Mouse (Mus musculus) left cerebral cortex, postnatal 25 days (tissue): ENCODE data around the gene Cul7. TPM values are rescaled to one million over a fixed set of nuclear protein-coding genes. Genes with fewer than 3 reads are reported as not detected.
A peak's percentile ranks its signal among the peaks of the same experiment; 100 is the strongest.

Experiments
- DNase-seq, 2 experiments: peaks; one replicate each; pipeline ENCODE4 v3.0.0; 2022; ENCODE audit warnings: low spot score in 2 of 2, mixed read lengths in 1 of 2
- intact Hi-C: fragments of 180-260 bp; cut with DNase I; formaldehyde crosslinking; loops from one replicate; pipeline ENCODE4 v1.15.1; 2025
- total RNA-seq, 2 experiments: library from RNA; stranded (reverse); gene quantifications; 2 replicates each; pipeline ENCODE4 v1.2.3; 2021

Gene Cul7
- total RNA-seq = 10 to 100 TPM; 25.6 to 27.1 TPM

DNA sequence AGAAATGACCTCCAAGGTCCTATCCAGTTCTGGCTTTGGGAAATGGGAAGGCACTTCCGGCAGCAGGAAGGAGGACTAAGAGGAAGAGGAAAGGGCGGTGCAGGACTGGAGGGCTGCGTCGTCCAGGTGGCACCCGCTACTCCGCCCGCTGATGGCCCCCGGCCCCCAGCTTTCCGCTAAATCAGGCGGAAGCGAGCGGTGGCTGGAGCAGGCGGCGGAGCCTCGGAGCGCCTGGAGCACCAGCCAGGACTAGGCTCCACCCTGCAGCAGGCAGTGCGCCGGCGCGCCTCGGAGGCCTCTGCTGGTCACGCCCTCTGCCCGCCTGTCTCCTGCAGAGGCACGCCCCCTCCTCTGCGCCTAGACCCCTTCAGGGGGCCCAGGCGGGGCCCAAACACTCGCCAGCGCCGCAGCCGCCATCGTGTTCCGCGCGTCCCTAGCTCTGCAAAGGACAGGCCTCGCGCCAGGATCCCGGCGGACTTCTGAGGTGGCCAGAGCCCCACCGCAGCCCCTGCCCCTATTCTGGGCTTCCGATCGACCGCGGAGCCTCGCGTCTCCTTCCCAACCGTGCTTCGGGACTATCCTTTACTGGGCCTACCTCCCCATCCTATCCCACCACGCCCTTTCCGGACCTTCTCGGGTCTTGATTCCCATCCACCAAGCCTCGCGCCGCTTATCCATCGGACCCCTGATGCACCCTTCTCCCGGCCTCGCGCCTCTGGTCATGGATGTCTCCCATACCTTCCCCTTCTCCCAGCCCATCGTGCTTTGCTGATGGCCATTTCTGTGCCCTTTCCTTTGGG, at the start of gene Cul7:
Cul7 (plus strand) TSS at position 106 of the 800 bp plus-strand sequence.
- intact Hi-C loops = no loop called here

DNA sequence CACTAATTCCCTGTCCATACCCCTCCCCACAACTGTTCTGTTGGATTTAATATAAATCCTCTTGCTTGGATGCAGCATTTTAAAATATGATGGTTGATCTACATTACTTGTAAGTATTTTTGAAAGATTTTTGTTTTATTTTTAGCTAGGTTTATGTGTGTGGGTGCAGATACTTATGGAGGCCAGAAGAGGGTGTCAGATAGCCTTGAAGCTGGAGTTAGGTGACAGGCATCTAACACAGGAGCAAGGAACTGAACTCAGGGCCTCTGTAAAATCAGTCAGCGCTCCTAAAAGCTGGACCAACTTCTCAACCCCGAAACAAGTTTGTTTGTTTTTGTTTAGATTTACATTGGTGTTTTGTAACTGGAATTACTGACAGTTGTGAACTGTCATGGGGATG, 49.6 kb upstream of the Cul7 start:
- no peak for DNase-seq

More for the DNA sequence above, at the start of gene Cul7:
- peak; percentile 93 to 94 for DNase-seq

DNA sequence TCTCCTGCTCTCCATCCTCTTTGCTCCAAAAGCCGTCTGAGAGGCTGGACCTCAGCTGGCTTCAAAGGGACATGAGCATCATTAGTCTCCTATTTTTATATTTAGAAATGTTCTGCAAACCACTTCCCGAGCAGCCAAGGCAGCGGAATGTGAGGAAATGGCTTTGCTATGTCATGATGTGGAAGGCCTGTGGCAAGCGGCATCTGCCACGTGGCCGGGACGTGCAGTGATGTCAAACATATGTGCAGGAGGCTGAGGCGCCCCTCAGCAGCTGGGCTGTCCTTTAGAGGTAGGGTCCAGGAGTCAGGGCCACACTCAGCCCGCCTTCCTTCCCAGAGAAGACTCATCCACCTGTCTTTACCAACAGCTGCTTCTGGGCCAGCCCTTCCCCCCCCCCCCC, 47.9 kb upstream of the Cul7 start:
- intact Hi-C loops = loop anchor here (5.0 kb wide), 1 partner anchor 35 kb away; no protein-coding TSS in a partner anchor
- DNase-seq = no peak

More for the DNA sequence above, 49.6 kb upstream of the Cul7 start:
- intact Hi-C loops = loop anchor here (5.0 kb wide), 1 partner anchor 37 kb away; no protein-coding TSS in a partner anchor

DNA sequence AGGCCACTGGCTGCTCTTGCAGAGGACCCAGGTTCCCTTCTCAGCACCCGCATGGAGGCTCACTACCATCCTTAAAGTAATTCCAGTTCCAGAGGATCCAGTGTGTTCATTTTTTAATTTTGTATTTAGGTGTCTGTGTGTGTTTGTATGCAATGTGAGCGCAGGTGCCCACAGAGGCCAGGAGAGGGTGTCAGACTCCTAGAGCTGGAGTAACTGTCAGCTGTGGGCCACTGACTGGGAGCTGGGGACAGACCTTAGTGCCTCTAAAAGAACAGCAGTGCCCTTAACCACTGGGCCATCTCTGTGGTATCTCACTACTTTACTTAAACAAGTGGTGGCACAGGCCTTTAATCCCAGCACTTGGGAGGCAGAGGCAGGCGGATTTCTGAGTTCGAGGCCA, 46.9 kb upstream of the Cul7 start:
- DNase-seq = no peak
- intact Hi-C loops = loop anchor here (5.0 kb wide), 1 partner anchor 34 kb away; no protein-coding TSS in a partner anchor

DNA sequence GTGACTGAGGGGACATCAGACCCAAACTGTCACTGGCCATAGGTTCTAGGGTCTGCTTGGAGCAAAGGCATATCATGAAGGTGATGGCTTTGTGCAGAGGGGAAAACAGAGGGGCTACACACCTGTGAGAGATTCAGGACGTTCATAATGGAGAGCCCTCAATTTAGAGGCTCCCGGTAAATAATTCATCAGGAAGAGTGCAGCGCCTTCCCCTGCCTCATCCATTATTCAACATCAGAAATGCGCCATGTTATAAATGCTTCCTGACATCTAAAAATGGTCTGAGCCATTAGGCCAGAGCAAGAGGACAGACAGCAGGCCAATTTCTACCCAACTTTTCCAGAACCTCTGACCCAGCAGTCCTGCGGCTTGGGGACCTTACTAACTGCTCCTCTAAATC, 45.0 kb upstream of the Cul7 start:
- intact Hi-C loops = no loop called here
- no peak for DNase-seq

DNA sequence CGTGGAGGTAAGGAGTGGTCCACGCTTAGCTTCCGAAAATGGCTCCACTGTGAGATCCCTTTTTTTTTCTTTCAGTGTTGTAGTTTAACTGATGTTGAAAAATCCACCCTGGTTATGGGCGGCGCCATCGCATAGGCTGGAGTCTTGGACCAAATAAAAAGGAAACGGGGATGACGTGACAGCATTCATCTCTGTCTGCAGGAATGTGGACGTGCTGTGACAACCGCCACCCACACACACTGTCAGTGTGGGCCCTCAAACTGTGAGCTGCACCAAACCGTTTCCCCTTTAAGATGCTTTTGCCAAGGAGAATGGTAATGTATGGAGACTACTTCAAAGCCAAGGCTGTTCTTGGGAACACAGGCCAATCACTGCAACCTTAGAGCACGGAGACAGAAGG, 44.1 kb upstream of the Cul7 start:
- peak; percentile 33 to 89 for DNase-seq
- intact Hi-C loops = no loop called here

DNA sequence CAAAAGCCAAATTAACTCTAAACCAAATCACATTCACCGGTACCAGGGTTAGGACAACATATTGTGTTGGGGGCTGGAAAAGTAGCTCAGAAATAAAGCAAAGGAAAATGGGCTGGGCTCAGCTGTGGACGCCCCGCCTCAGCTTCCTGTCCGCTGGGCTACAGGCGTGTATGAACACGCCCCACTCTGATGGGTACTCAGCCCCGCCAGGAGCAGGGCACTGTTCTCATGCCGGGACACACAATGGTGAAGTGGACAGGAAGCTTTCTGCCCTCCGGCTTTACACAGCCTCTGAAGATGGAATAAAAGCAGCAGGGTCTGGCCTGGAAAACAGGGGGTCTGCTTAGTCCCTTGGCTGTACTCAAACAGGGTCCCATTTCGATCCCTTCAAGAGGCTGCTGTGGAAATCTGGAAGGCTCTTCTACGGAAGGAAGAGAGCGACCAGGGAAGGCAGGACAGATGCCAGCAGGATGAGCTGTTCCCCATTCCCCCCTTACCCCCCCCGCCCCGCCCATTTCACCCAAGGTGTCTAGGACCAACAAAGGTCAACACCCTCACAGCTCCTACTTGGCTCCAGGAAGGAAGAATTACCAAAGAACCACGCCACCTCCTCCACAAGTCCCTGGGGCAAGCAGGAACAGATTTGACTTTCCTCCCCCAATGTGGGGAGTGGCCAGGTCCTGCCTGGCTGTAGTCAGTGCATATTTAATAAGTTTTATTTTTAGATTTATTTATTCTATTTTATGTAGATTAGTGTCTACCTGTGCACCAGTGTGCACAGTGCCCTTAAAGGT, 40.2 kb upstream of the Cul7 start:
- DNase-seq = no peak
- intact Hi-C loops = no loop called here

DNA sequence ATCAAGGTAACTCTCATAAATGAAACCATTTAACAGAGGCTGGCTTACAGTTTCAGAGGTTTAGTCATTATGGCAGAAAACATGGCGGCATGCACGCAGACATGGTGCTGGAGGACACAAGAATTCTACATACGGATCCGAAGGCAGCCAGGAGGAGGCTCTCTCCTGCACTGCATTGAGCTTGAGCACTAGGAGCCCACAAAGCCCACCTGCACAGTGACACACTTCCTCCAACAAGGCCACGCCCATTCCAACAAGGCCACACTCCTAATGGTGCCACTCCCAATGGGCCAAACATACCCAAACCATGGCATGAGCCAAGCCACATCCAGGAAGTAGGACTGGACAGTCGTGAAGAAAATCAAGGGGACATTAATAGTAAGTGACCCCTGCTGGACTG, 38.8 kb upstream of the Cul7 start:
- no peak for DNase-seq
- intact Hi-C loops = no loop called here

DNA sequence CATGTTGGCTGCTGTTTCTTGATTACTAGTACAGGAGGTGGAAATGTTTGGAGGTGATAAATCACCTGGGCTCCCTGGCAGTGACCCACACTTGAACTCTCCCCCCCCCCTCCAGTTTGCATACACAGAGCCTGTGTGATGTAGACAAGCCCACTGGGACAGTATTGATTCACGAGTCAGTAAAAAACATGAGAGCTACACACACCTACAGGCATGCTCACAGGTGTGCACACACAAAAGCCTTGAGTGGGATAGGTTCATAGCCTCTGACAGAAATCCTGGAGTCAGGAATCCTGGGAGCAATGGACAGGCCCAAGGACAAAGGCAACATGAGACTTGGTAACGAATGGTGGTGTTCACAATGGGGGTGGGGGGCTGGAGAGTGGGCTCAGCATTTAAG, 37.9 kb upstream of the Cul7 start:
- intact Hi-C loops = no loop called here

DNA sequence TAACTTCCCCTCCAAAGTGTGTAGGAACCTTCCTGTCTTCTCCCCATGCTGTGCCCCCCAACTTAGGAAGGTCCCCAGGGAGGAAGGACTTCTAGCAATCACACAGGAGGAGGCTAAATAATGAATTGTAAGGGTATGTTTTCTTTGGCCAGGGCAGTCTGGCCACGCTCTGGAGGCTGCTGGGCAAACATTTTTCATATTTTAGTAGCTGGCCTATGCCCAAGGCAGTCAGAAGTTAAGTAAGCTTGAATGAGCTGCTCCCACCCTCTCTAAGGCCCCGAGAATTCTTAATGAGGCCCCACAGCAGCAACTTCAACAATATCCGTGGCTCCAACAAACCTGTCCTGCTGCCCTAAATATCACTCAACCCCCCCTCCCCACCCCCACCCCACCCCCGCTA, 37.3 kb upstream of the Cul7 start:
- no peak for DNase-seq
- intact Hi-C loops = no loop called here

More for the DNA sequence above, 37.9 kb upstream of the Cul7 start:
- DNase-seq = no peak

DNA sequence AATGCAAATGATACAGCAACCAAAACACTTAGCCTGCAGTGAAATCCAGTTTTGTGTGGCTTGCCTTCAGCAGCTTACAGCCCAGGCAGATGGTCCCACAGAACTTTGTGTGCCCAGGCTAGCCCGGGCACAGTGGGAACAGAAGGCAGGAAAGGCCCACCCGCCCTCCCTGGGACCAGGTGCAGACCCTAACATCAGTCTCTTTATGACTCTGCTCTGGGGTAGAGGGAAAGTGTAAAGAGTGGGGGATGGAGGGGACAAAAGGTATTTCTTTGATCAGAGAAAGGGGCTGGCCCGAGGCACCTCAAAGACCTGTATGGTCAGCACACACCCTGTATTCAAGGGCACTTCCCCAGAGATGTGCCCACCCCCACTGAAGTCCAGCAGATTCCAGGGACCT, 36.9 kb upstream of the Cul7 start:
- intact Hi-C loops = no loop called here
- DNase-seq = no peak

DNA sequence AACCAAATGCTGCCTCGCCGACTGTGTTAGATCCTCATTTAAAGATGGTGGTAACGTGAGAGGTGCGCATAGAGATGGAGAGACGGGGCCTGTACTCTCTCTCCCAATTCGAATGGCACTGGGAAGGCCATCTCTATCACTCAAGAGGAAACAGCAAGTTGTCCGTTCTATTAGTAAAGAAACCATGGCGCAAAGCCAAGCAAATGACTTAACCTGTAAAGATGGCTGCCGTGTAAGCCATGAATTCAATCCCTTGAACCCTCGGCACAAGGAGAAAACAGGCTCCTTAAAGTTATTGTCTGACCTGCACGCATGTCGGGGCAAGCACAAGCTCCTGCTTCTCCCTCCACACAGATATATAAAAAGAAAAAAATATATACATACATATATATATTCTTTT, 32.3 kb upstream of the Cul7 start:
- intact Hi-C loops = no loop called here
- no peak for DNase-seq

DNA sequence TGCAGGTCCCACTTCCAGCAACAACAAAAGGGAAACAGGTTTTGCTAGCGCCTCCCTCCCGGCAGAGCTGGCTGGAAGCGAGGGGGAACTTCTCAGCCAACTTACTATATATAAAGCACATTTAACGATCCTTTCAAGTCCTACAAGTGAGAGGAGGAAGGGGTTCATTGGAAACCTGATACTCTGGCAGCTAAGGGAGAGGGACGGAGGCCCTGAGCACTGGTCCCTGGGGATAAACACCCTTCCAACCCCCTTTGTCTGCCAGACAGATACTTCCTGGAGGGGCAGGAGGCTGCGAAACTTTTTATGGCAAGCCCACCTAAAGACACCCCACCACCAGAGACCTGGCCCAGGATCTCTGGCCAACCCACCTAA, 31.8 kb upstream of the Cul7 start:
- DNase-seq = peak in 1 of 2 experiments; percentile 32
- intact Hi-C loops = no loop called here

DNA sequence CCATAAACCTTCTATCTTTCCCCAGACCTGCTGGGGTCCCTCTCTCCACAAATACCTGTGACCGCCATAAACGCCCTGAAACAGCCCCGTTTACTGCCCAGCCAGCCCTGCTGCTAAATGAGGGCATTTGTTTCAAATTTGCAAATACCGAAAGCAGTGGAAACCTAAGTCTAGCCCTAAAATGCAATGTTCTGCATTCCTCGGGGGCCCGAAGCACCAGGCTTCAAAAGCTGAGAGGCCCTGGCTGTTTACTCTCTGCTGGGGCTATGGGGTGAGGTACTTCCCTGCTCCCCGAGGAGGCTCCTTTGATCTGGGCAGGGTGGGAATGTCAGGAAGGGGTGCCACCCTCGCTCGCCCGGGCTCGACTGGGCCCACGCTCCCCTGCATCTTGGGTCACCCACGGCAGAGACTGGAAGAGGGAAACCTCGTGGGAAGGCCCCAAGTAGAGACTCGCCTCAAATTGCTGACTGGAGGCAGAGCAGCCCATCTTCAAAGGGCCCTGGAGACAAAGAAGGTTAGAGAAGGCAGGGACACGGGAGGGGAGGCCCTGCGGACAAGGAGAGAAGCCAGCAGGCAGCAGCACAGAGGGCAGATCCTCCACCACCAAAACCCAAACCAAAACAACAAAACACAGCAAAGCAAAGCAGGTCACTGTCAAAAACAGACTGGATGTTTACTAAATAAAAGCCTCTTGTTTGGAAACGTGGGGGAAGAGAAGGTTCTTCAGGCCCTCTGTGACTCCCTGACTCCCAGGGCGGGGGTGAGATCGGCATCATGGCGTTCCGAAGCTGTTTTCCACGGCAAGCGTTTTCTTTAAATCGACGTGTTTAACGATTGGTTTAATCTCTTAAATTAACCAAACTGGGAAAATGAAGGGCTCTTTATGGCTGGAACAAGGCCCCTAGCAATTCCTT, 31.1 kb upstream of the Cul7 start:
- intact Hi-C loops = no loop called here
- DNase-seq = no peak

DNA sequence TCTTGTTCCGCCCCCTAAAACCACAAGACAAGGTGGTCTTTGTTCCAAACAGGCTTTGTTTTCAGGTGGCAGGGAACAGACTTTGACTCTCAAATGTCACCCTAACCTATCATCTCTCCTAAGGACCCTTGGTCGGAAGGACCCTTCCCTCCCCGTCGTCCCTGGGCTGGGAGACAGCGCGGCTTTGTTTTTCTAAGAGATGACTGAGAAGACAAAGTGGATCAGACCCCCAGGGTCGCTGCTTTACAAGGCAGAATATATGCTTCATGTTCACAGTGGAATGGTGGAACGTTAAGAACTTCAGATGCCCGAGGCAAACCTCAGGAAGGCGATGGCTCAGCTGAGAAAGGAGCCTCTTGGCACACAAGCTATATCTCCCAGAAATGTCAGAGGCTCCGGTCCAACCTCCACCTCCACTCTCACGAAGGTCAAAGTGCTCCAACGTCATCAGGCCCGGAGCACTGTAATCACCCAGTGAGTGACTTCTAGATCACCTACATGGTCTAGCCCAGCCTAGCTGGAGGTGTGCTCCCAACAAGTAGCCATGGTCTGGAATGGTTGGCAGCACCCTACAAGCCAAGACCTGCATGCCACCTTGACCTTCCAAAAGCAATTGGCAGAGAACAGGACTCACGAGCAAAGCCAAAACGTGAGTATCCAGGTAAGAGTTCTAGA, 30.3 kb upstream of the Cul7 start:
- intact Hi-C loops = no loop called here
- DNase-seq = no peak

DNA sequence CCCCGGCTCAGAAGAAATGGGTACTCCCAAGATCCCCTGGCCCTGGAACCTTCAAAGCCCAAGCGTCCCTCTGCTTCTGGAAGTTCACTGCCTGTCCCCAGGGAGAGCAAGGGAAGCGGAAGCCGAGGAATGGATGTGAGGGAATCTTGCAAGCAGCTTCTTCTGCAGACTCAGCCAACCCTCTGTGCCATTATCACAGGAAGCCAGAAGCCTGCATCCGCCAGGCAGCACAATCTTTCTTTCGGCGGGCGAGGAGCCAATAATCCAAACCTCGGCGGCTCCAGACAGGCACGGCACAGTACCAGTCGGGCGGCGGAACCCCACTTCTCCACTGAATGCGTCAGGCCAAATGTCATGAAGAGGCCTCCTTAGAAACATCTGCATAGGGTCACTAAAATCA, 28.8 kb upstream of the Cul7 start:
- peak; percentile 53 to 74 for DNase-seq
- intact Hi-C loops = no loop called here

DNA sequence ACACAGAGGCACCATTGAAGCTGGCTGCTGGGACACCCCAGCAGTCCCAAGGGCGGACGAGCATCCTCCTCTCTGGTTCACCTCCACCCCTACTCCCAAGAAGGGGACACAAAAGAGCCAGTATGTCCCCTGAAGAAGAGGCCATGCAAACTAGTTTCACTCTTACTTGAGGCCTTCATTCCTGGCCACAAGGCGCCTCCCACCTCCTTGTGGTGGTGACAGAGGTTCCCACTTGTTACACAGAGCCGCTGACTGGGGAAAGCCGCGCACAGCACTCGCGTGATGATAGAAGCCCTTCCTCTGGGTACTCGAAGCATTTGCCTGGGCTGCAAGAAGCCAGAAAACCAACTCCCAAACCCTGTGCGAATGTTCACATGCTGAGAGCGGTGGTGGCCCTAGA, 27.9 kb upstream of the Cul7 start:
- intact Hi-C loops = no loop called here
- no peak for DNase-seq

DNA sequence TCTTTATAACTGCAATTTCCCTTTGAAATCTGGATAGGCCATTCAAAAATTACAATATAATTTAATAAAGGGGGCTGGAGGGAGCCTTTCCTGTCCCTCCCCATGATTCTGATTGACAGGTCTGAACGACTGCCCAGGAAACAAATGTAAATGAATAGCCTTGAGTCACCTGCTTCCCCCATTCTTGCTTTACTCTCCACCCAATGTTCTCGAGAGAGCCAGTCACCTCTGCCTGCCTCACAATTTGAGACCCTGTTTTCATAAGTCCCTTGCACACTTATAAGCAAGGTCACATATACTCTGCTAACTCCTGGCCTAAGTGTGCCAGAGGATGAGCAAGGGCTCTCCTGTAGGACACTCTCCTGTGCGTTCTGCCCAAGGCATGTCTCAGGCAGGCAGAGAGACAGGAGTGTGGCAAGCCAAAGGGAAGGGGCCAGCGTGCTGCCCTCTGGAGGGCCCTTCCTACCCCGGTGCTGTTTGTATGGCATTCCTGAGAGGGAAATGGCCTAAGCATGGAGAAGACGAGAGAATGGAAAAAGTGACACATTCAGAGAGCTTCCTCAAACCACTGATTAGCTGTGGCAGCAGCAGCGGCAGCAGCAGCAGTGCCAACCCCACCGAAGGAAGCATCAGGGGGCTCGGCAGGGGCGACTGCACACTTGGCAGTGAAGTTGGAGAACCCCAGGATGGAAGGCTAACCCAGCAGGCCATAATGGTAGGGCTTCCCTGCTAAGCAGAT, 26.1 kb upstream of the Cul7 start:
- intact Hi-C loops = no loop called here
- DNase-seq = no peak

DNA sequence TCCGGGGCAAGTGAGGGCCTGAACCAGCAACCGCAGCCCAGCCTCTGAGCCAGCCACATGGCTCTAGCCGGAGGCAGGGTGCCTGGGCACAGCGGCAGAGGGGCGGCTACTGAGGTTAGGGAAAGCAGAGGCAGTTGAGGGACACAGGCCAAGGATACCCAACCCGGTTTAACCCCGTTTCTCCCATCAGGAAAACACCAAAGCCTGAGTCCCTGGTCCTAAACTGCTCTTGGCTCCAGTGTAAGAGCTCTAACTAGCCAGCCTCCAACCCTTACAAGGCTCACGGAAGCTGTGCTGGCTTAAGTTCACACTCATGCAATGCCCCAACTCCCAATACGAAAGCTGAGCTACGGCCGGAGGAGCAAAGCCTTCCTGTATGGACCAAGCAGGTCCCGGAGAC, 25.5 kb upstream of the Cul7 start:
- intact Hi-C loops = no loop called here
- no peak for DNase-seq
